Mouse (Mus musculus) heart, adult 18-20 months (tissue): ENCODE measurements around the gene Psmd12. TPM values are rescaled to one million over a fixed set of nuclear protein-coding genes. Genes with fewer than 3 reads are reported as not detected.

Source experiments
- total RNA-seq, 2 experiments: library from RNA; stranded (reverse); gene quantifications; 2 replicates each; pipeline ENCODE4 v1.2.3; 2021

Psmd12 gene
- total RNA-seq, 2 experiments from 2014 or later: 93.3 to 94.7 TPM

Other genes starting within 250 kb of the Psmd12 start
- gene Pitpnc1, start 8.8 kb upstream of the Psmd12 start, total RNA-seq: 10 to 100 TPM; 74.8 to 76.3 TPM
- gene Helz, start 68.4 kb downstream of the Psmd12 start, total RNA-seq: 10 to 100 TPM; 23.8 to 26.8 TPM
- not detected for gene Cacng1, start 237.0 kb downstream of the Psmd12 start, total RNA-seq